Mouse (Mus musculus): ENCODE results near the gene Cbfa2t2. TPM values are rescaled to one million over a fixed set of nuclear protein-coding genes. Genes with fewer than 3 reads are reported as not detected.

Gene Cbfa2t2
- polyA plus RNA-seq, 1 experiment from 2014 or later = 56.1 TPM

- Histone ChIP-seq H3K27me3 (no peaks in the 10 kb centered on the region), H3K4me2 (no peak overlapping the region), H3K9ac (no peak overlapping the region), H3K36me3 (peaks cover 71% of the 10 kb centered on the region), H3K4me1 (replicated peaks) (no peaks in the 10 kb centered on the region), H3K4me3 (no peak overlapping the region), H3K27ac (no peak overlapping the region), H3K9me3 (no peaks in the 10 kb centered on the region)
- no peak for ATAC-seq (ENCODE audit: low FRiP score)
- WGBS = 75% methylated on average over 3 of the region's 3 CpGs
These were observed 90.2 kb downstream of the Cbfa2t2 start for GRCm38 (mm10) chr2:154526531-154526930.

GRCm38 (mm10) chr2:154532888-154533287 lies 96.6 kb downstream of the Cbfa2t2 start:
- Histone ChIP-seq H3K9me3 (no peaks in the 10 kb centered on the region), H3K4me2 (no peak overlapping the region), H3K9ac (no peak overlapping the region), H3K4me1 (replicated peaks) (peaks cover 3% of the 10 kb centered on the region), H3K36me3 (peaks cover 79% of the 10 kb centered on the region), H3K4me3 (no peak overlapping the region), H3K27me3 (no peaks in the 10 kb centered on the region), H3K27ac (peak overlapping the region; percentile 52)
- no peak for ATAC-seq (ENCODE audit: low FRiP score)
- 40% methylated on average over 3 of the region's 3 CpGs for WGBS

- no peak overlapping the region for H3K27ac ChIP-seq
- H3K9ac ChIP-seq = no peak overlapping the region
- no peak for ATAC-seq (ENCODE audit: low FRiP score)
- H3K4me3 ChIP-seq = no peak overlapping the region
- no peaks in the 10 kb centered on the region for H3K27me3 ChIP-seq
- peaks cover 67% of the 10 kb centered on the region for H3K36me3 ChIP-seq
- no peak overlapping the region for H3K4me2 ChIP-seq
- WGBS = 94% methylated on average over 12 of the region's 12 CpGs
- H3K9me3 ChIP-seq = no peaks in the 10 kb centered on the region
- H3K4me1 ChIP-seq (replicated peaks) = peaks cover 20% of the 10 kb centered on the region
These were observed 98.5 kb downstream of the Cbfa2t2 start for GRCm38 (mm10) chr2:154534704-154535270.

GRCm38 (mm10) chr2:154538310-154538709 lies 102.0 kb downstream of the Cbfa2t2 start:
- H3K4me2 ChIP-seq = no peak overlapping the region
- no peak overlapping the region for H3K4me3 ChIP-seq
- no peaks in the 10 kb centered on the region for H3K27me3 ChIP-seq
- WGBS = 49% methylated on average over 2 of the region's 2 CpGs
- no peak for ATAC-seq (ENCODE audit: low FRiP score)
- no peaks in the 10 kb centered on the region for H3K9me3 ChIP-seq
- peaks cover 27% of the 10 kb centered on the region for H3K4me1 ChIP-seq (replicated peaks)
- peaks cover 39% of the 10 kb centered on the region for H3K36me3 ChIP-seq
- peak overlapping the region; percentile 73 for H3K27ac ChIP-seq
- 0 out of 2 replicates have a peak overlapping the region, but pooled peaks have one; percentile 51 for H3K9ac ChIP-seq

- ATAC-seq (ENCODE audit: low FRiP score) = no peak
- Histone ChIP-seq H3K36me3 (peaks cover 37% of the 10 kb centered on the region), H3K9ac (peak overlapping the region; percentile 51; the same call in 1 of the 2 replicates), H3K4me1 (replicated peaks) (peaks cover 27% of the 10 kb centered on the region), H3K27me3 (no peaks in the 10 kb centered on the region), H3K4me2 (no peak overlapping the region), H3K9me3 (no peaks in the 10 kb centered on the region), H3K27ac (peak overlapping the region; percentile 73), H3K4me3 (no peak overlapping the region)
- 33% methylated on average over 3 of the region's 3 CpGs for WGBS
These were observed 102.4 kb downstream of the Cbfa2t2 start for GRCm38 (mm10) chr2:154538710-154539109.

- no peak overlapping the region for H3K4me2 ChIP-seq
- H3K9ac ChIP-seq = no peak overlapping the region
- peaks cover 27% of the 10 kb centered on the region for H3K4me1 ChIP-seq (replicated peaks)
- H3K27me3 ChIP-seq = no peaks in the 10 kb centered on the region
- 63% methylated on average over 3 of the region's 3 CpGs for WGBS
- no peaks in the 10 kb centered on the region for H3K9me3 ChIP-seq
- H3K36me3 ChIP-seq = peaks cover 28% of the 10 kb centered on the region
- no peak overlapping the region for H3K4me3 ChIP-seq
- H3K27ac ChIP-seq = no peak overlapping the region; the same call in 1 of the 2 replicates
- ATAC-seq (ENCODE audit: low FRiP score) = no peak
These were observed 103.4 kb downstream of the Cbfa2t2 start for GRCm38 (mm10) chr2:154539720-154540119.

GRCm38 (mm10) chr2:154541630-154542029 lies 105.3 kb downstream of the Cbfa2t2 start:
- no peak overlapping the region for H3K4me3 ChIP-seq
- no peak for ATAC-seq (ENCODE audit: low FRiP score)
- H3K9ac ChIP-seq = no peak overlapping the region
- peaks cover 9% of the 10 kb centered on the region for H3K36me3 ChIP-seq
- no peaks in the 10 kb centered on the region for H3K27me3 ChIP-seq
- H3K4me1 ChIP-seq (replicated peaks) = peaks cover 27% of the 10 kb centered on the region
- H3K9me3 ChIP-seq = no peaks in the 10 kb centered on the region
- no peak overlapping the region for H3K4me2 ChIP-seq
- H3K27ac ChIP-seq = no peak overlapping the region
- WGBS = 87% methylated on average over 2 of the region's 2 CpGs

- Histone ChIP-seq H3K27me3 (no peaks in the 10 kb centered on the region), H3K4me2 (no peak overlapping the region), H3K4me3 (no peak overlapping the region), H3K4me1 (replicated peaks) (peaks cover 19% of the 10 kb centered on the region), H3K36me3 (no peaks in the 10 kb centered on the region; the same call in 1 of the 2 replicates), H3K9me3 (no peaks in the 10 kb centered on the region), H3K9ac (no peak overlapping the region), H3K27ac (peak overlapping the region; percentile 56)
- WGBS = 84% methylated on average over 9 of the region's 9 CpGs
- peak; percentile 68 for ATAC-seq (ENCODE audit: low FRiP score)
These were observed 107.5 kb downstream of the Cbfa2t2 start for GRCm38 (mm10) chr2:154543567-154544347.

- Histone ChIP-seq H3K9me3 (no peaks in the 10 kb centered on the region), H3K36me3 (no peaks in the 10 kb centered on the region; the same call in 1 of the 2 replicates), H3K9ac (no peak within 1 kb of the TSS), H3K4me3 (no peak within 1 kb of the TSS), H3K27me3 (peaks cover 20% of the 10 kb centered on the region), H3K27ac (no peak within 1 kb of the TSS), H3K4me2 (no peak within 1 kb of the TSS), H3K4me1 (replicated peaks) (peaks cover 23% of the 10 kb centered on the region)
- WGBS = 92% methylated on average over 10 of the region's 10 CpGs
- ATAC-seq (ENCODE audit: low FRiP score) = no peak
These were observed 110.4 kb downstream of the Cbfa2t2 start, which contains the start of gene 1700003F12Rik for GRCm38 (mm10) chr2:154546711-154547110. 1700003F12Rik (plus strand) TSS chr2:154547085.

GRCm38 (mm10) chr2:154548688-154549087 lies 112.4 kb downstream of the Cbfa2t2 start:
- Histone ChIP-seq H3K4me1 (replicated peaks) (peaks cover 35% of the 10 kb centered on the region), H3K27me3 (peaks cover 26% of the 10 kb centered on the region), H3K36me3 (no peaks in the 10 kb centered on the region; the same call in 1 of the 2 replicates), H3K4me2 (peak overlapping the region; percentile 85; the same call in 1 of the 2 replicates), H3K4me3 (no peak overlapping the region), H3K9ac (no peak overlapping the region), H3K9me3 (no peaks in the 10 kb centered on the region), H3K27ac (no peak overlapping the region)
- ATAC-seq (ENCODE audit: low FRiP score) = no peak
- WGBS = 45% methylated on average over 3 of the region's 3 CpGs

GRCm38 (mm10) chr2:154549127-154549885 lies 113.0 kb downstream of the Cbfa2t2 start:
- Histone ChIP-seq H3K4me1 (replicated peaks) (peaks cover 35% of the 10 kb centered on the region), H3K9ac (peak overlapping the region; percentile 76), H3K9me3 (no peaks in the 10 kb centered on the region), H3K36me3 (no peaks in the 10 kb centered on the region; the same call in 1 of the 2 replicates), H3K27me3 (peaks cover 26% of the 10 kb centered on the region), H3K27ac (no peak overlapping the region), H3K4me2 (peak overlapping the region; percentile 85), H3K4me3 (peak overlapping the region; percentile 48)
- WGBS = 1% methylated on average over 40 of the region's 48 CpGs
- peak; percentile 66 for ATAC-seq (ENCODE audit: low FRiP score)

- ATAC-seq (ENCODE audit: low FRiP score) = no peak
- peaks cover 38% of the 10 kb centered on the region for H3K4me1 ChIP-seq (replicated peaks)
- H3K36me3 ChIP-seq = no peaks in the 10 kb centered on the region; the same call in 1 of the 2 replicates
- H3K27me3 ChIP-seq = peaks cover 26% of the 10 kb centered on the region
- peak overlapping the region; percentile 48 for H3K4me3 ChIP-seq
- no peaks in the 10 kb centered on the region for H3K9me3 ChIP-seq
- peak overlapping the region; percentile 85 for H3K4me2 ChIP-seq
- H3K9ac ChIP-seq = peak overlapping the region; percentile 76
- H3K27ac ChIP-seq = no peak overlapping the region
- 18% methylated on average over 20 of the region's 20 CpGs for WGBS
These were observed 113.6 kb downstream of the Cbfa2t2 start for GRCm38 (mm10) chr2:154549886-154550189.

Measured in hindbrain, embryonic 13.5 days (tissue).